Mouse (Mus musculus): ENCODE data around the gene Tanc2.

DNA sequence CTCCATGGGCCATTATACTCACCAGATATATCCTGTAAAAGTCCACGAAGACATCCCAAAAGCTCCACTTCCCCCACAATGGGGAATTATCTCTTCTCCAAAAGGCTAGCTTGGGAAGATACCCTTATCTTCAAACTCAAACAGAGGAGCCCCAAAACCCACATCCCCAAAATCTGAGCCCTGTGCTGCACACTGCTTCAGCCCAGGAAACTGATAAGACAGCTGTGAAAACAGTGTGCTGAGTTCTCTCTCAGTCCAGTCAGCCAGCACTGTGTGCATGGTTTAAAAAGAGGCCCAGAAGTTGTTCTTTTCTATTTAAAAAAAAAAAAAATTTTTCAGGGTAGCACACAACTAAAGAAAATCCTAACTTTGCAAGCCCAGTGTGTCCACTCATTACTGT, 47.7 kb upstream of the Tanc2 start:
- TF ChIP-seq CTCF (IDR thresholded peaks at IDR 0.05; ENCODE audit: borderline replicate concordance, extremely low read depth, insufficient read depth, insufficient read length) (no peak), POLR2A (IDR thresholded peaks at IDR 0.05; ENCODE audit: borderline replicate concordance, extremely low read depth, insufficient read depth, insufficient read length, poor library complexity, severe bottlenecking) (no peak)

Measured in brain, embryonic 14.5 days (tissue).